Mouse (Mus musculus) CH12F3 (cell line): ENCODE measurements around the gene Dglucy.

Experiments
- in situ Hi-C: fragments of 300-500 bp; cut with MboI; formaldehyde crosslinking; loops from 2 replicates; pipeline ENCODE4 v1.14.3; 2020; ENCODE audit warnings: low sequenced_read_pairs

The Dglucy gene

DNA sequence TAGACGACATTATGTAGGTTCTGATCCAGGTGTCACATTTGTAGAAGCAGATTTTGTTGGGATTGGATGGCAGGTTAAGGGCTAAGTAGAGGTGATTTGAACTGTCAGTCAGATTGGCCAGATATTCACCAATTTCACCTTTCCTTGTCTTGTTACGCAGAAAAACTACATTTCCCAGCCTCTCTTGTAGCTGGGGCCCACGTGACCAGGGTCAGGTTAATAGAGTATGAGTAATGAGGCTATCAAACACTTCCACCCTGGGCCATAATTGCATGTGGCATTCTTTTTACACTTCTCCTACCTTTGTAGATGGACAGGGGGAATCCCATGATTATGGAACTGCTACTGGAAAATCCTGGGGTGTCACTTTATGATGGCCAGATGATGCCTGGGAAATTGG is 94.8 kb downstream of the Dglucy start:
- in situ Hi-C loops = no loop called here

DNA sequence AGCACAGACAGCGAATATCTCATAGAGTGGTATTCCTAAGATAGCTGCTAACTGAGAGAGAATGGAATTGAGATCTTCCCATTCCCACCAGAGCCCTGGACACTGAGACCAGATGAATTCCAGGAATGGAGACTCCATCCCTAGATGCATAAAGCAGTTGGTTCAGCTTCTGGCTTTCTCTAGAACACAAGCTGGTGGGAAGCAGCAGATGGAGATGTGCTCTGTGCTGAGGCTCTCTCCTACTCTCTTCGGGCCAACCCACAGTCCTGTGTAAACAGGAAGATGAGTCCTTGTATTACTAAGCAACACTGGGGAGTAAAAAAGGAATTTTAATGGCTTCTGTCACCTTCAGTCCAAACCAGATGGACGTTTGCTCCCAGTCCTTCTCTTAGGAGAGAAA is 96.7 kb downstream of the Dglucy start:
- in situ Hi-C loops = no loop called here

DNA sequence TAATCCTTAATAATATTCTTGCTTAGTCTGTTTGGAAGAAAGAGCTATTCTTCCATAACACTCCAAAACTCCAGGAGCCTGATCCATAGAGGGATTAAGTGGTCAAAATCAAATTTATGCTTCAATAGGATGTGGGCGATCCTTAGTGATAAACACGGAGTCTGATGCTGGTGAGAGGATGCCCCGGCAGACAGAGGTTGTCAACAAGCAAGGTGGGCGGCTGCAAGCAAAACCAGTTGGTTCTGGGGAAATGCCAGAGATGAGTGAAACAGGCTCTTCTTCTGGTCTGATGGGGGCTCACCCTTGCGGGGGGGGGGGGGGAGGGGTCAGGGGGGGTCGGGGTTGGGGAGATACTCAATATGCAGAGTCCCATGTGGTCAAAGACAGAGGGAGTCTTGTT is 97.1 kb downstream of the Dglucy start:
- in situ Hi-C loops = no loop called here

DNA sequence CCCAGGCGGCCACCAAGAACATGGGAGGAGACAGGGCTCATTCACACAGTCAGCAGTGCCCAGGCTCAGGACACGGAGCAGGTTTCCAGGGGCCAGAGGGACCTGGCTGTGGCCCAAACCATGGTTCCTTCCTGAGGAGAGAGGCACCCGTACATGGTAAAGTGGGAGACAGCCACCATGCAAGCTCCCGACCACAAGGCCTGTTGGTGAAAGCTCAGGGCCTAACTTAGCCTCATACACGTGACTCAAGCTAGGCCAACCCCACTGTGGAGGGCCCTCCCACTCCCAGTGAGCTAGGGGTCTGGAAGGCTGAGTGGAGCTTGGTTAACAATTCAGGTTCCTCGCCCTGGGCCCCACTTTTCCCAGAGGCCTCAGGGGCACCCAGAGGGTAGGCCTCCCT is 99.1 kb downstream of the Dglucy start:
- in situ Hi-C loops = no loop called here

DNA sequence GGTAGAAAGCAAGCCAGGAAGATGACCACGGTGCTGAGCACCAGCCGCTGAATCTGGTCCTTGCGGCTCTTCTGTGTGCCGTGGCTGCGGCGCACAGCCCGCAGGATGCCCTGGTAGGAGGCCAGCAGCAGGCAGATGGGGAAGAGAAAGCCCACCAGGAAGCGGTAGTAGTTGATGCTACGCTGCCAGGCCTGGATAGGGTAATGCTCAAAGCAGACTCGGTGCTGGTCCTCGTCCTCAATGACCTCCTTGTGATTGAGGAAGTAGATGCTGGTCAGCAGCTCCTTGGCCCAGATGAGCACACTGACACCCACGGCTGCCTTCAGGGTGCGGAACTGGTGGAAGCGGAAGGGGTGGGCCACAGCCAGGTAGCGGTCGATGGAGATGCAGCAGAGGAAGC is 99.7 kb downstream of the Dglucy start:
- in situ Hi-C loops = no loop called here

DNA sequence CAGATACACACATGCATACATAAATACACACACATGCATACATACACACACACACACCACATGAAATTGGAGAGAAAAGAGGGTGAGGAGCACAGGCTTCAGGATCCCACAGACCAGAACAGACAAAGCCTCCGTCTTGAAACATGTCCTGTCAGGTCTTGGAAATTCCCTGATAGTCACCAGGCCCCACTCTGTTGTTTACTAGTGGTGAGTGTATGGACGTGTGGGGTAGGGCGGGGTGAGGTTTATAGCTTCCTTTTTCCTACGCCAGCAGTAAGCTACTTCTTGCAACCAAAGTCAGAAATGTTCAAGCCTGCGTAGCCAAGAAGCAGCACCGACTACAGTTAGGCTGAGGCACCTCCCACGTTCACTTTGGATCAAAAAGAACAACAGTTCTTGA is 104.3 kb downstream of the Dglucy start:
- in situ Hi-C loops = no loop called here

DNA sequence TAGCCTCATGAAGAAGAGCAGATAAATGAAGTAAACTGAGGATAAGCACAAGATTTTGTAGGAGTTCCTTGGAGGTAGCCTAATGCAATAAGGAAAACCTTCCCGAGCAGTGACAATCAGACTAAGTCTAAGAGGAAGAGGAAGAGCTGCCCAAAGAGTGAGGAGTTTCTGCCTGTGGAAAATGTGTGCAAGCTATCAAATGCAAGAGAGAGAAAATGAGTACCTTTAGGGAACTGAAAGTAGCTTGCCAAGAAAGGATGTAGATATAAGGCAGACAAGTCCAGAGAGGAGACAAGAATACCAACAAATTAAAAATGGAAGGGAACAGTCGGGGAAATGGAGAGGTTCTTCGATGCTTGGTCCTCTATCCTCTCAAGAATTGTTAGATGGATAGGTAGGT is 106.7 kb downstream of the Dglucy start:
- in situ Hi-C loops = no loop called here

DNA sequence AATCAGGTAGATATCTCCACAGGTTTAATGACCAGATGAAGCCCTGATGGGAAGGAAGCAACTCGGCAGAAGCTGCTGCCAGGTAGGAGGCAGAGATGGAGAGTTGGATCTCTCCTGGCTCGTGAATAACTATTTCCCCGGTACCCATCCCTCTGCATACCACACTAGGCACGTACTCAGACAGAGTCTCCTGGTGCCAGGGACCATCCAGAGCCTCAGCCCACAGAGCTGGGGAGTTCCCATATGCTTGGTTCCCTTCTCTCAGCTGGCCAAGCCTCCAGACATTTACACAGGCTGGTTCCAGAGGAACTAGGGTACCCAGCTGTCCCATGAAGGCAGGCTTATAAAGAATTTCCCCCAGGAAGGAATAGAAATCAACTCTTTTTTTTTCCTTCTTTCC is 108.0 kb downstream of the Dglucy start:
- in situ Hi-C loops = no loop called here

DNA sequence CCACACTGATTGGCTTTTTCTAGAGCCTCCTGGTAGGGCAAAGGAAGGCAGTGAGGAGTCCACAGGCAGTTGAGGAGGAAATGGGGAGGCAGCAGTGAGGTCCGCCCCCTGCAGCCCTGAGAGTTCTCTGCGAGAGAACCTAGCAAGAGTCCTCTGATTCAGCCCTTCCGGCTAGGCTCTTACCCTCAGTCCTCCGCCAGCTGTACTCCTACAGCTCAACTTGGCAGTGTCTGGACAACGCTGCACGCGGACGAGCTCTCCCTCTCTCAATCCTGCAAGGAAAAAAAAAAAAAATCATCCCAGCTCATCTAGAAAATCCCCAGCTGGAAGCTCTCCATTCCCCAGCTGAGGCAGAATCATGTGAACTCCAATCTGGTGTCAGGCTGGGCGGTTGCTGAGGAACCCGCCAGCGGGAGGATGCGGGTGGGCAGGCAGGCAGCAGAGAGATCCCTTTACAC is 109.0 kb downstream of the Dglucy start:
- in situ Hi-C loops = no loop called here

DNA sequence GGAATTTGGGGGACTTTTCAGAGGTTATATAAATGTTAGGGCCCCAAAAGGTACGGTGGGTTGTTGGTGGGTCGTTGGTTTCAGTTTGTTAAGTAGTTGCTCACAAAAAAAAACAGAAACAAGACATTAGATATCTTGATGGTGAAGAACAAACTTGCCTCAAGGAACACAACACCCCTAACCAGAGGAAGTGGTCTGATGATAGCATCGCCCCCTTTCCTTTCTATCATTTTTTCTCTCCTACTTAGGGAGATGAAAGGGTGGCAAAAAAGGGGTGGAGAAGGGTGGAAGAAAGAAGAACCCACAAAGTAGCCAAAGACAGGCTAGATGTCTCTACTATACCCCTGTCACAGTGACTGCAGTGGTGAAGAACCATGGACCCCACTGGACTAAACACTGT is 111.7 kb downstream of the Dglucy start:
- in situ Hi-C loops = no loop called here

DNA sequence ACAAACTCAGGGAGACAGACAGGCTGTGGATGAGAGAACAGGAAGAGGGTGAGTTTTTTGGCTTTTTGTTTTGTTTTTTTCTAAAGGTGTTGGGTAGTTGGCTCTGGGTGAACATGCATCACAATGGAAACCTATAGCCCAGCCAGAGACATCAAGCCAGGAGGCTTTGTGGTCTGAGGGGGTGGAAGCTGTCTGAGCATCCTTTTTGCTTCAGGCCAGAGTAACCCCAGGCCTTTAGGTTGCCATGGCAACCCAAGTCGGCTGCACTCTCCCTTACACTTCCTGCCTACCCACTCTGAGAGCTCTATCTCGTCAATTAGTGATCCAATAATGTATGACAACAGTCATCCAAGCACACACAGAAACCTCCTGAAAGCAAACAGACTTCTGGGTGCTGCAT is 116.6 kb downstream of the Dglucy start:
- in situ Hi-C loops = no loop called here

DNA sequence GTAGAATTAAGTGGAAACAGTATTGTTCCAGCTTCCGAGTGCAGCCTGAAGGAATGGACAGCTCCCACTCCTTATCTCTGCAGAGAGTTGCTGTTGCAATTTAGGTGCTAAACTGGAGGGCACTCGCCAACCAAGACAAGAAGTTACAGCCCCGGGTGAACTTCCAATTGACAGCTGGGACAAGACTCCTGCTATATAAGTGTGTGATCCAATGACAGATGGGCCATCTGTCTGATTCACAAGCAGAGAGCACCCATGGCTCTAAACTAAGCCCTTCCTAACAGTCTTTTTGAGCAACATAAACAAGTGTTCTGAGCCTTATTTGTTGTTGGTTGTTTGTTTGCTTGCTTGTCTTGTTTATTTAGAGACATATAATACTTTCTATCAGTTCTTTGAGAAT is 117.8 kb downstream of the Dglucy start:
- in situ Hi-C loops = no loop called here

DNA sequence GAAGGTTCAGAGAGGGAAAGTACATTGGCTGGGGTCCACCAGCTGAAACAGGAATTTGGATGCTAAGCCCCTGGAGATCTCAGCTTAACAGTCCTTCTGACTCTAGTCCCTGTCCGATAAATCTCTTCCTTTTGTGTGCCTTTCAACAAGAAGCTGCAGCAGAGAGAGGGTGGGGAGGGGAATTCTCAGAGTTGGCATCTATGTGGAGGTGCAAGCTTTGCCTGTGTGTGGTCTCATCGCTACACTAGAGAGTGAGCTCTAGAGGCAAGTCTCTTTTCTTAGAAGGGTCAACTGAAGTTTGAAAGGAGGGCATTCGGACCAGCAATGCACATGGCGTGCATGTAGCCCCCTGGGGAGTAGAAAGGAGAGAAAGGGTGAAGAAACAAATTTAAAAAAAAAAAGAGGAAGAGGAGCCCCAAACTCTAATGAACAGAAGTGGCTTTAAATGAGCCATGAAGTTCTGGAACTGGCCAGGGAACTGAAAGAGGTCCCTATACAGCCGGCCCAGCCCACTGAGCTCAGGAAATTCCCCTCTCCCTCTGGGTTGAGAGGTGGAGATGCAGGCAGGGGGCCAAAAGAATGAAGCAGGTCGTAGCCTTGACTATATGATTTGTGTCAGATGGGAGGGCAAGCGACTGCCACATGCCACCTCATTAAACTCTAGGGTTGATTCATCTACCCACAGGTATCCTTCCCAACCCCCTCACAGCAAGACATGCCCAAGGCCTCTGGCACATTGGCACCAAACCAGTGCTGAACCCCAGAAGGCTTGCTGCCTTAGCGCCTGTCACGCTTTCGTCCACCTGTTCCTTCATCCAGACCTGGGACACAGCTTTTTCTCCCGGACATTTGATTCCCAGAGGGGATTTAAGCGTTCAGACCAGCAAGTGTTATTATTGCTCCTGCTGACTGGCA is 119.1 kb downstream of the Dglucy start:
- in situ Hi-C loops = no loop called here

DNA sequence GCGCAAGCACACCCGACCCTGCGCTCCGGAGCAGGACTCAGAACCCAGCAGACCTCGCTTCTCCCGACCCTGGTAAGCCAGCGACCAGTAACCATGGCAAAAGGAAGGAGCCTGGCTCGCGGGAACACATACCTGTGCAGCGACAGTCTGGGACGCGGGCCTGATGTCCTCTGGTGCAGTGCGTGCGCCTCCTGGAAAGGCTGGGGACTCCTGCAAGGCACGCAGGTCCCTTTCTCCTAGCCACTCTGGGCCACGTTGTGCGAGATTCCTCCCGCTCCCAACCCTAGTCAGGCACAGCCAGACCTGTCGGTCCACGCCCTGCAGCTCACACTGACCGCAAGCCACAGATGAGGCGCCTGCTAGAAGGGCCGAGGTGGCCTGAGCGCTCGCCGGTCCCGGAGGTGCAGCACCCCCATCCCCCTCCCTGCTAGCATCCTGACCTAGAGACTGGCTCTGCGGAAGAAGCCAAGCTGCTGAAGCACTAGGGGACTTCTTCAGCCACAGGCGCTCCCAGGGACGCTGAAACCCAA is 120.3 kb downstream of the Dglucy start:
- in situ Hi-C loops = no loop called here

DNA sequence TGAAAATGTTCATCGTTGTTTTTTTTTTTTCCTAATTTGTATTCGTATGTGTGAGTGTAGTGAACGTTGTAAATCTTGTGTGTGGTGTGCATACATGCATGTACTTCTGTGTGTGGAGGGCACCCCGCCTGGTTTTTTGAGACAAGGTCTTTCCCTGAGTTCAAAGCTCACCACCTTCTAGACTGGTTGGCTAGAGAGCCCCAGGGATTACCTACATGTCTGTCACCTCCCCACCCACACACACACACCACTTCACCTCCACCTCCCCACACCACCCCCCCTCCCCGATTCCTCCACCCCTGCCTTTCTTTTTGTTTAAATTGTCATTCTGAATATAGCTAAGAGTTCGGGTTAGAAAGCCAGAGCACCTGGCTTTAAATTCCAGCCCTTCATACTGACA is 122.0 kb downstream of the Dglucy start:
- in situ Hi-C loops = no loop called here

DNA sequence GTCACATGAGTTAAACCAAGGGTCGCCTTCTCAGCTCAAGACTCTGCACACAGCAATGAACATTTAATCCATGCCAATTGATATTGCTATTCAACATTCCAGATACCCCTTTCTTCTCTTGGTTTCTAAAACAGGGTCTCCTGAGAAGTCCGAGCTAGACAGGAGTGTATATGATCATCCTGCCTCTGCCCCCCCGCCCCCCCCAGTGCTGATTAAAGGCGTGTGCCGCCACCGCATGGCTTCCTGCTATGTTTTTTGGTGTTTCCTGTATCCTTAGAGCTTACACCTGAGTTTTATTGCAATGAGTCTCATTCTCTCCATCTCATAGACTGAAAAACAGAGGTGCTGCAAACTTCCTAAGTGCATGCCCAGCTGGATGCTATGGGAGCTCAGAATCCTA is 122.5 kb downstream of the Dglucy start:
- in situ Hi-C loops = no loop called here

DNA sequence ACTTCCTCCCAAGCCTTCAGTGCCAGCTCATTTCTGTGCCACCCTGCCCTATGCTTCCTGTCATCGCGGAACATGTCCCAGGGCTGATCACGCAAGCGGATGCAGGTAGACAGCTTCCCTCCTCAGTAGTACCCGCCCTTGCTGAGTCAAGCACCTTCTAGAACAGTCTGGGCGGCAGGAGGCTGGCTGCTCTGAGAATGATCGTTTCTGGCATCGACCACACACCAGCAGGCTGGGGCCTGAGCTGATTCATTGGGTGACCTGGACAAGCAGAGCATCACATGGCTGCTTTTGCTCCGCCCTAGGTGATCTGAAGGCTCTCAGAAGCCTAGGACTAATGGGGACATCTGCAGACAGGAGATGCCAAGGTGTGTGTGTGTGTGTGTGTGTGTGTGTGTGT is 124.9 kb downstream of the Dglucy start:
- in situ Hi-C loops = no loop called here

DNA sequence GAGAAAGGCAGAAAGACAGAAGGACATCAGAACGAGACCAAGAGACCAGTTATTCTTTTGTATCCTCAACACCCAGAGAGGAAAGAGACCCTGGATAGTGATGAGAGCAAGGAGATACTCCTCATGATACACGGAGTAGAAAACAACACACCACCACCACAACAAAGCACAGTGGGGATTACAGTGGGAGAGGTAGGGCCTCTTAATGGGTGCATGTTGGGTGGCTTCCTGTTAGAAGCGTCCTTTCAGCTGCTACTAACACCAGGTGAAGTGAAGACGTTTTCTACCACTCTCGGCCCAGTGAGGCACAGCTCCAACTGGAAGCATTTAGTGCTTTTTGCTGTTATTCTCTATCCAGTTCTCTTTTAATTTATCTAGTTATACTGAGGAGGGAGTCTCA is 128.0 kb downstream of the Dglucy start:
- in situ Hi-C loops = no loop called here

DNA sequence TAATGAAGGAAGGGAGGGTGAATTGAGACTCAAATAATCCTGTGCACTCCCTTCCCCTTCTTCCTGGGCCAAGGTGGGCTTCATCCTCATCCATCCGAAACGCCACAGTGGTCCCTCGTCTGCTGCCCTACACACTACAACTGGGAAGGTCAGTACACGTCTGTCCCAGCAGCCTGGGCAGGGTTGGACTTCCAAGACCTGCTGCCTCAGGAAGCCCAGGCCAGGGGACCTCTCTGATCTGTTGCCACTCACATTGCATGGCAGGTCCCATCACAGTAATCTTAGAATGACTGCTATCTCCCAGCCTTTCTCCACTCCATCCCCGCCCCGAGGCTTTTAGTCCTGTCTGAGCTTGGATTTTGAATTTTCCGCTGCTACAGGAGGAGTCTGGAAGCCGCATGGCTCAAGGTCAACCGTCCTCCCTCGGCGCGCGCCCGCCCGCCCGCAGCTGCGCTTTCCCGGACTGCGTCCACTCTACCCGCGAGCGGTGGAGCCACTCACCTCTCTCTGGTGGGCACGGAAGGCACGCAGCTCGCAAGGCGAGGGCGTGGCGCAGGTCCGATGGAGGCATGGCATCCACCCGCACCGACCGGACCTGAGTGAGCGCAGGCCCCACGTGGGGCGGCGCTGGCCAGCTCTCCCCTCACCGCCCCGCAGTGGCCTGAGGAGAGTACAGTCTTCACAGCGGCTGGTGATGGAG is 128.9 kb downstream of the Dglucy start, which contains the start of gene Gpr68:
Gene Gpr68, minus strand, starts transcription at position 601 of the 700 bp plus-strand sequence.
- in situ Hi-C loops = no loop called here

DNA sequence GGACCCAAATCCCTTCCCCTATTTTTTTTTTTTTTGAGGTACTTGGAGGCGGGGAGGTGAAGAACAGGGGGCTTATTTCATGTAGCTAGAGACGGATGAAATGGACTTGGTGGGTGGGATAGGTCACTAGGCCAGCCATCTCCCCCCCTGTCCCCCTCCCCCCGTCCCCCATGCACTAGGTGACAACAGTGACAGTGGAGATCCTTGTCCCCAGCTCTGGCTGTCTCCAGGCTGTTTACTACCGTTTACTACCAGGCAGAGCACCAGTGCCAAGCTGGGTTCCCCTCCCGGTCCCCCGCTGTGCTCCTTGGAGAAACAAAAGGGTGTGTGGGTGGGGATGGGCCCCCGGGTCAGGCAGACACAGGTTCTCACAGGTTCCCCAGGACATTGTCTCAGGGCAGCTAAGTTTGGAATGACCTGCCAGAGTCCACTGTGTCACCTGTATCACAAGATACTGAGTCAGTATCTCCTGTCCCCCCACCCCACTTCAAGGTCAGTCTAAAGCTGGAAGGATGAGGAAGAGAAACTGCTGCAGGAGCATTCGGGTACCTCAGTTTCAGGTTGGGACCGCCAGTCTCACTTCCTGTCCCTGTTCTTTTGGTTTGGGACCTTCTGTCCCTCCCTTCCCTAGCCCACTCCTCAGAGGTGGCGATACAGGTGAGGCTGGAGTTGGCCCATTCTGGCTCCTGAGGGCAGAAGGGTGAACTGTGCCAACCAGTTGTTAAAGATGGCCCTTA is 129.6 kb downstream of the Dglucy start:
- in situ Hi-C loops = no loop called here

DNA sequence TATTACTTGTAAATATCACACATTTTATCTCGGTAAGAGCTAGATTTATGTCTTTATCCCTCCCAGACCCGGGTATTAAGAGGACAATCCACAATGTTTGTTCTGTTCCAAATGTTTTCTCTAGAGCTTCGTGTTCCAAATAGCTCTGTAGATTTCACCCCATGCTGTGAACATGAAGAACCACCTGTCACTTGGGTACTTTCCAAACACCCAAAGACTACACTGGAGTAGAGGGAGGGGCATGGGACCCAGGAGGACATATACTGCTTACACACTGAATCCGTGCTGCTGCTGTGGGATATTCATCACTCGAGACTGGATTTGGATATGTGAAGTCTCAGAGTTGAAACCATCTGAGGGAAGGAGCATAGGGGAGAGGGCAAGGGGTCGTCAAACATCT is 130.9 kb downstream of the Dglucy start:
- in situ Hi-C loops = loop anchor here (5.0 kb wide), 1 partner anchor 57 kb away; no protein-coding TSS in a partner anchor
